Mouse (Mus musculus): ENCODE measurements around the gene Cd55.

Gene Cd55

DNA sequence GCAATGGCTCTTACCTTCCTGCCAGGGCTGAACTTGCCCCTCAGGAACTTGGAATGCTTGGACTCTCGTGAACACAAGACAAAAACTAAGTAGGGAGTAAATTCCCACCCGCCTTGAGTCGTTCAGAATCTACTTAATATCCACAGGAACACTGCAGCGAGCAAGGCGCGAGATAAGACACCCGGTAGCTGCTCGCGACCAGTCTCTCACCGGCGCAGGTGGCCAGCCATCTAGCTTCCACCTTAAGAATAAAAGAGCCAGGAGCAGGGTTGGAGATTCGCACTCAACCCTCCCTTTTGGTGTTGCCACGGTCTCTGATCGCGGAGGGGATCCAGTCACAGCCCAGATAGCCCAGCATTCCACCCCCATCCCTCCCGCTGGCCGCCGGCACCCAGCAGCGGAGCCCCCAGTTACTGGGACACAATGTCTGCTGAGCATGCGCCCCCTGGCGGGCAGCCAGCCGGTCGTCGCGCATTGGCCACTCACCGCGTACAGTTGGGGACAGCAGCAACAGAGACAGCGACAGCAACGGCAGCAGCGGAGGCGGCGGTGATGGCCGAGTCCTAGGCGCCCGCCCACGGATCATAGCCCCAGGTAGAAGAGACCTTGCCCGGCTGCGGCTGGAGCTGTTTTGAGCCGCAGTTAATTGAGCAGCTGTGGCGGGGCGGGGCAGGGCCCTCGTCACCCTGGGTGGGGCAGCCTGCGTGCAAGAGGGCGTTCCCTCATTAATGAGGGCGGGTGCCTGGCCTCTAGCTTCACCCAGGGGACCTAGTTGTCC, at the start of gene Cd55:
TSS of gene Cd55 (minus strand) at position 661 of the 778 bp plus-strand sequence.
- H3K27me3 ChIP-seq (ENCODE audit: control insufficient read depth, insufficient read depth, low read length, poor library complexity, severe bottlenecking), result no peaks in the 10 kb centered on the region
- peaks cover 5% of the 10 kb centered on the region; the same call in 1 of the 2 replicates for H3K36me3 ChIP-seq (ENCODE audit: control insufficient read depth, insufficient read depth, low read length, poor library complexity, severe bottlenecking)
- DNase-seq (ENCODE audit: low read depth, low spot score), result peak; percentile 96

GRCm38 (mm10) chr1:130511823-130512370, 49.4 kb upstream of the Cd55 start:
- no peaks in the 10 kb centered on the region for H3K36me3 ChIP-seq (ENCODE audit: control insufficient read depth, insufficient read depth, low read length, poor library complexity, severe bottlenecking)
- no peaks in the 10 kb centered on the region for H3K27me3 ChIP-seq (ENCODE audit: control insufficient read depth, insufficient read depth, low read length, poor library complexity, severe bottlenecking)
- DNase-seq (ENCODE audit: low read depth, low spot score), result no peak

GRCm38 (mm10) chr1:130508957-130509350, 46.4 kb upstream of the Cd55 start:
- H3K27me3 ChIP-seq (ENCODE audit: control insufficient read depth, insufficient read depth, low read length, poor library complexity, severe bottlenecking), result no peaks in the 10 kb centered on the region
- DNase-seq (ENCODE audit: low read depth, low spot score), result no peak
- no peaks in the 10 kb centered on the region for H3K36me3 ChIP-seq (ENCODE audit: control insufficient read depth, insufficient read depth, low read length, poor library complexity, severe bottlenecking)

DNA sequence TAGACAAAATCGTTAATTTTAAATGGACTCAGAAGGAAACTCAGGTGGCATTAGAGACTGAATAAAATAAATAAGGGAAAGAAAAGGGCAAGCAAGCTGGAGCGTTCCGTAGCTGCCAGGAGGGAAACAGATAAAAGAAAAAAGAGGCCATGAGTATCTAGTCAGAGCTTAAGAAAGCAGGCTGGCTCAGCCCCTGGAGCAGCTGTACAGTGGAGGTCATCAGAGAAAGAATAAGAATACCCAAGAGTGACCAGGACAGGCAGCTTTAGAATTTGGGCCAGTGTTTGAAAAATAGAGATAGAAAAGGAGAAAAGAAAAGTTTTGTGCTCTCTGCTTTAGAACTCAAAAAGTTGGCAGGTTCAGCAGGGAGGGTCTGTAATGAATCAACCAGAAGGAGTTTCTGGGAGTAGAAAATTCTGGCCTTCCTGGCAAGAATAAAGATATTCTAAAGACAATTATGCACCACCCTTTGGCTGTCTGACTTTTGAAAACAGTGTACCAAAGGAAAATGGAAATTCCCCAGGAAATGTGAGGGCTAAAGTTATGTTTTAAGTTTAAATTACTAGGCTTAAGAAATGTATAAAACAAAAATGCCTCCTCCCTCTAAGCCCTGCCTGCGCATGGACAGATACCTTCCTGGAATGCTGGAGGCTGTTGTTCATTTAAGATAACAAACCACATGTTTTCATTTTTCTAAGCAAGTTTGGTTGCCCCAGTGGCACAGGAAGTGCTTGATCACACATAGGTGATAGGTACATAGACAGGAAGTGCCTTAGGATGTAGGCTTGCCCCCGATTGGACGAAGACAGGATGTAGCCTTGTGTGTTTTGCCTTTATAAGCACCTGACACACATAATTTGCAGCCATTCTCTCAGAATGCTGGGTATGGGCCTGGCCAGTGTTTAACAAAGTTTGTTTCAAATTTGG, 45.7 kb upstream of the Cd55 start:
- peak; percentile 16 for DNase-seq (ENCODE audit: low read depth, low spot score)
- H3K36me3 ChIP-seq (ENCODE audit: control insufficient read depth, insufficient read depth, low read length, poor library complexity, severe bottlenecking), result no peaks in the 10 kb centered on the region

DNA sequence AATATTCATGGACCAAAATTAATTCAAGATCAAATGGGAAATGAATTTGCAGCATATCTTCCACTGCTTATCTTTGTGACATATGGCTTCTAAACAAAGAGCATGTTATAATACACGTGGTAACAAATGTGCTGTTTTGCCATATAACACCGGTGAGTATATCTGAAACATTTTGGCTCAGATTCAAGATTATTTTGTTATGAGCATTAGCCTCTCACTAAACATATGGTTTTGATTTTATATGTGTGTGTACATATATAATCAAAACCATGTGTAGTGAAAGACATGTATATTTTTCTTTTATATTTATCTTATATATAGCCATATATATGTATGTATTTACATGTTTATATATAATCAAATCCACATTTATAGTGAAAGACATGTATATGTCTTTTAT, 44.9 kb upstream of the Cd55 start:
- DNase-seq (ENCODE audit: low read depth, low spot score), result no peak
- H3K36me3 ChIP-seq (ENCODE audit: control insufficient read depth, insufficient read depth, low read length, poor library complexity, severe bottlenecking), result no peaks in the 10 kb centered on the region
- no peaks in the 10 kb centered on the region for H3K27me3 ChIP-seq (ENCODE audit: control insufficient read depth, insufficient read depth, low read length, poor library complexity, severe bottlenecking)

More for the DNA sequence above, 45.7 kb upstream of the Cd55 start:
- no peaks in the 10 kb centered on the region for H3K27me3 ChIP-seq (ENCODE audit: control insufficient read depth, insufficient read depth, low read length, poor library complexity, severe bottlenecking)

- DNase-seq (ENCODE audit: low read depth, low spot score), result no peak
- H3K36me3 ChIP-seq (ENCODE audit: control insufficient read depth, insufficient read depth, low read length, poor library complexity, severe bottlenecking), result no peaks in the 10 kb centered on the region
- no peaks in the 10 kb centered on the region for H3K27me3 ChIP-seq (ENCODE audit: control insufficient read depth, insufficient read depth, low read length, poor library complexity, severe bottlenecking)
Observed at GRCm38 (mm10) chr1:130499962-130500361, 37.4 kb upstream of the Cd55 start.

- Histone ChIP-seq H3K36me3 (ENCODE audit: control insufficient read depth, insufficient read depth, low read length, poor library complexity, severe bottlenecking) (no peaks in the 10 kb centered on the region), H3K27me3 (ENCODE audit: control insufficient read depth, insufficient read depth, low read length, poor library complexity, severe bottlenecking) (no peaks in the 10 kb centered on the region)
- DNase-seq (ENCODE audit: low read depth, low spot score), result peak; percentile 58
Observed at GRCm38 (mm10) chr1:130498331-130498730, 35.8 kb upstream of the Cd55 start.

DNA sequence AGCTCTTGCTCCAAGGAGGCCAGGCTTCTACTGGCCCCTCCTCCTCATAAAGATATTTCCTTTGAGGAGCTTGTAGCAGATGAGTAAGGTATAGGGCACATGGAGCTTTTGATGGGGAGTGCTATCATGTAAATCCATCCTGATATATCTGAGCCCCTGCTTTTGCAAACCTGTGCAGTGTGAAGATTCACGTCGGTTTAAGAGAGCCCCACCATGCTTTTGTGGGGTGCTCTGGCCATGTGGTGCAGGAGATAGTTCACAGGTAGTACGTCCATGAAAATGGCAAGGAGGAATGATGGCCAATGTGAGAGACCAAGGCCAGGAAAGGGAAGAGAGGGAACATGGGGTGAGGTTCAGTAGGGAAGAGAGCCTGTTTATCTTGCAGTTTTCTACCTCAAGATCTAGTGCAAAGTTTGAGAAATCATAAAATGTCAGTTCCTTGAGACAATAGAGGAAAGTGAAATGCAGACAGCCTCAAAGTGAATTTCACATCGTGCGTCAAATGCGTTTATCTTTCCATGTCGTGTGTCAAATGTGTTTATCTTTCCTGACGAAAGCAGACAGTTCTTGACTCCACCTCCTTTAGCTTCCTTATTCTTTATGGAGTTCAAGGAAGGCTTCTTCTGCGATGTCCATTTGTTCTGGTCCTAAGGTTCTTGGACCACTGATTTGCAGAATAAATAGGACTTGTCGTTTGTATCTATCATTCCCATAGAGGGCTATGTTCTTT, 24.4 kb upstream of the Cd55 start:
- Histone ChIP-seq H3K27me3 (ENCODE audit: control insufficient read depth, insufficient read depth, low read length, poor library complexity, severe bottlenecking) (no peaks in the 10 kb centered on the region), H3K36me3 (ENCODE audit: control insufficient read depth, insufficient read depth, low read length, poor library complexity, severe bottlenecking) (no peaks in the 10 kb centered on the region)
- no peak for DNase-seq (ENCODE audit: low read depth, low spot score)

GRCm38 (mm10) chr1:130485828-130486620, 23.5 kb upstream of the Cd55 start:
- no peaks in the 10 kb centered on the region for H3K36me3 ChIP-seq (ENCODE audit: control insufficient read depth, insufficient read depth, low read length, poor library complexity, severe bottlenecking)
- DNase-seq (ENCODE audit: low read depth, low spot score), result no peak
- no peaks in the 10 kb centered on the region for H3K27me3 ChIP-seq (ENCODE audit: control insufficient read depth, insufficient read depth, low read length, poor library complexity, severe bottlenecking)

DNA sequence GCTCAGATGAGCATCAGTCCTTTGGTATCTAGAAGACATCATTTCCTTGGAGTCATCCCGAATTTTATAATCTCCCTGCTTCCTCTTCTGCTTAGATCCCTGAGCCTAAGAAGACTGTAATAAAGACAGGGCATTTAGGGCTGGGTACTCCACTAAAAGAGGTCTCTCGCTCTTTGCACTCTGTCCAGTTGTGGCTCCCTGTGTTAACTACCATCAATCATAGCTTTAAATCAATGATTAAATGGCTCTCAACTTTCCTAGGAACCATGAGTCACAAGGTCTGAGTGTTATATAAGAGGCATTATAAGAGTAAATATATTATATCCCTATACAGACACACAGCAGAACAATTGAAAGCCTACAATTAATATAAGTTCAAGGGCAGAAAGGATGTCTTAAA, 22.8 kb upstream of the Cd55 start:
- no peak for DNase-seq (ENCODE audit: low read depth, low spot score)
- Histone ChIP-seq H3K36me3 (ENCODE audit: control insufficient read depth, insufficient read depth, low read length, poor library complexity, severe bottlenecking) (no peaks in the 10 kb centered on the region), H3K27me3 (ENCODE audit: control insufficient read depth, insufficient read depth, low read length, poor library complexity, severe bottlenecking) (no peaks in the 10 kb centered on the region)

GRCm38 (mm10) chr1:130474936-130475335, 12.4 kb upstream of the Cd55 start:
- H3K36me3 ChIP-seq (ENCODE audit: control insufficient read depth, insufficient read depth, low read length, poor library complexity, severe bottlenecking), result 0 out of 2 replicates have a peak, but pooled peaks cover 1% of the 10 kb centered on the region
- peak; percentile 73 for DNase-seq (ENCODE audit: low read depth, low spot score)
- no peaks in the 10 kb centered on the region for H3K27me3 ChIP-seq (ENCODE audit: control insufficient read depth, insufficient read depth, low read length, poor library complexity, severe bottlenecking)

DNA sequence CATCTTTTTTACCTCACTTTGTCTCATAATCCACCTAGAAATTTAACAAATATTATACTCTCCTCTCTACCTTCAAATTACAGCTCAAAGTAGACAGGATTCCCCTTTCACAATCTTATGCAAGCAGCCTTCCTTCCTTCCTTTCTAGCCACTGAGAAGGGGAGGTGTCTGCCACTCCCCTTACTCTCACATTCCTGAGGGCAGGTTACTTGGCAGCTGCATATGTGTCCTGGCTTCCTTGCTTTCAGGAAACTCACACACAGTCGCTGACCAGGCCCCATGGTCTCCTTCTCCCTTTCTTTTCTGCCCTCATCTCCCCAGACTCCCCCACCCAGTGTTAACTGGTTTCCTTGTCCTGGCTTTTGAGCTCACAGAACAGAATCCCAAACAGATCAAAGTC, 11.7 kb upstream of the Cd55 start:
- no peak for DNase-seq (ENCODE audit: low read depth, low spot score)
- no peaks in the 10 kb centered on the region for H3K27me3 ChIP-seq (ENCODE audit: control insufficient read depth, insufficient read depth, low read length, poor library complexity, severe bottlenecking)
- no peaks in the 10 kb centered on the region for H3K36me3 ChIP-seq (ENCODE audit: control insufficient read depth, insufficient read depth, low read length, poor library complexity, severe bottlenecking)

DNA sequence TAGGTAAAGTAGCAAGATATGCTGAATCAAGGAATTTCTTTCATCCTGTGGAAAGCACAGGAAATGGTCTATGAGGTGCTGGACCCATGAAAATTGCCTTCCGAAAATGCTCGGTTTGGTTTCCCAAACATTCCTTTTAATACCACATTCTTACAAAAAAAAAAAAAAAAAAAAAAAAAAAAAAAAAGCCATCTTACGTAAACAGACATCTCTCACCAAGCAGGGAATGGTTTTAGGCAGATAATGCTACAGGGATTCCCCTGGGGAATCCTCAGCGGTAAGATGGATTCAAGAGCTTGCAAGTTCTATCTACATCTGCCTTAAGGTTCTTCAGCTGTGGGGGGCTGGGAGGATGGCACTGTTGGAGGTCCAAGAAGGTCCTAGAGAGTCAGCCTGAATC, 7.5 kb upstream of the Cd55 start:
- DNase-seq (ENCODE audit: low read depth, low spot score), result no peak
- no peaks in the 10 kb centered on the region for H3K36me3 ChIP-seq (ENCODE audit: control insufficient read depth, insufficient read depth, low read length, poor library complexity, severe bottlenecking)
- H3K27me3 ChIP-seq (ENCODE audit: control insufficient read depth, insufficient read depth, low read length, poor library complexity, severe bottlenecking), result no peaks in the 10 kb centered on the region

- no peaks in the 10 kb centered on the region for H3K36me3 ChIP-seq (ENCODE audit: control insufficient read depth, insufficient read depth, low read length, poor library complexity, severe bottlenecking)
- no peaks in the 10 kb centered on the region for H3K27me3 ChIP-seq (ENCODE audit: control insufficient read depth, insufficient read depth, low read length, poor library complexity, severe bottlenecking)
- DNase-seq (ENCODE audit: low read depth, low spot score), result no peak
Observed at GRCm38 (mm10) chr1:130467453-130467852, 4.9 kb upstream of the Cd55 start.

Data from splenic B cell, adult 2 months (primary cell).